Mouse (Mus musculus): Measurements from ENCODE around the gene Smo. TPM values are rescaled to one million over a fixed set of nuclear protein-coding genes. Genes with fewer than 3 reads are reported as not detected.

Smo gene
- total RNA-seq (2021): 10 to 100 TPM; 17.1 to 18.6 TPM
- long read RNA-seq, transcript Smo-201 (12 exons, 3,779 nt): major isoform, 17 of 34 reads
- long read RNA-seq, partial matches to known transcripts: 2 of 34 reads
- long read RNA-seq, other reads (novel, unspliced or antisense): 15 of 34 reads

DNA sequence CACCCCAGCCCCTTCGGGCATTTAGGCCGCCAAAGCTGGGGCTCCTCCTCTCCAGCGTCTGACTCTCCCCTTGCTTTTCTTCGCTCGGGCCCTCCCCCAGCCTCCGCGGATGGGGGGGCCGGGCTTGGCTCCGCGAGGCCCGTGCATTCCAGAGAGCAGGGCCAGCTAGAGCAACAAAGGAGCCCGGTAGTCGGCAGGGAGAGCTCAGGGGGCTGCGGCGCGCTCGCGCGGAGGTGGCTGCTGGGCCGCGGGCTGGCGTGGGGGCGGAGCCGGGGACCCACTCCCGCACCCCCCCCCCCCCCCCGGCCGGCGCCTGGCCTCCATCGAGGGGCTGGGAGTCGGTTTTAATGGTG lies at the start of gene Smo:
Gene Smo (plus strand): TSS at position 168 of the 353 bp plus-strand sequence.
- peak in 1 of 2 experiments; percentile 37 for DNase-seq (ENCODE audit: low spot score in 2 of 2)

DNA sequence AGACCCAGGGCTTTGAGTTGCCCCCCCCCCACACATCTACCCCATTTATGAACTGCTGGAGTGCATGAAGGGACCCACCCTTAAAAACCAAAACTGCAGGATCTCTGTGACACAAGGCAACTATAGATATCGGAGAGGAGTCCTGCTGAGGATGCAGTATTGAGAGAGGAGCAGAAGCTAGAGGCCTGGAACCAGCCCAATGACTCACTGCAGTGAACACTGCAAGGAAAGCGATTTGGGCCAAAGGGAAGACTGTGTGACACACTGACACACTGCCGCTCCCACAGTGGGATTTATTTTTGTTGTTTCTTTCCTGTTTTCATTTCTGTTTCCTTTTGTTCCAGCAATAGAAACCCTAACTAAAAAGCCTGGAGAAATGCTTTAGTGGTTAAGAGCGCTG lies 49.4 kb upstream of the Smo start:
- no peak for DNase-seq (ENCODE audit: low spot score in 2 of 2)

DNA sequence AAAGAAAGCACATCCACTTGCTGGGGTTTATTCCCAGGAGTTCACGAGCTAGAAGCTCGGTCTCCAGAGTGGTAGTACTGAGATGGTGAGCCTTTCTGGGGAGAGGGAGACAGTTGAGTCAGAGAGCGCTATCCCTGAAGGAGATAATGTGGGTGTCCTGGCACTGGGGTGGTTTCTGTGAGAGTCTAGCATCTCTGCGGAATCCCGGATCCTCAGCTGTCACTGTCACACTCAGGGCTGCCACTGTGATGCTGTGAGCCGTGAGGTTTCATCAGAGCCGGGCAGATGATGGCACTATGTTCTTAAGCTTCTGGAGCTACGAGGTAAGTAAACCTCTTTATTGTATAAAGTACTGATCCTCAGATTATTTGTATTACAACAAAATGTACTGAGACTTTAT lies 45.8 kb upstream of the Smo start:
- no peak for DNase-seq (ENCODE audit: low spot score in 2 of 2)

GRCm38 (mm10) chr6:29693953-29694352 lies 41.4 kb upstream of the Smo start, which contains the start of gene Tspan33:
Gene Tspan33 (plus strand): TSS chr6:29694222.
- peak; percentile 87 to 95 for DNase-seq (ENCODE audit: low spot score in 2 of 2)

- DNase-seq (ENCODE audit: low spot score in 2 of 2): no peak
Observed at GRCm38 (mm10) chr6:29694375-29695289, 40.7 kb upstream of the Smo start.

DNA sequence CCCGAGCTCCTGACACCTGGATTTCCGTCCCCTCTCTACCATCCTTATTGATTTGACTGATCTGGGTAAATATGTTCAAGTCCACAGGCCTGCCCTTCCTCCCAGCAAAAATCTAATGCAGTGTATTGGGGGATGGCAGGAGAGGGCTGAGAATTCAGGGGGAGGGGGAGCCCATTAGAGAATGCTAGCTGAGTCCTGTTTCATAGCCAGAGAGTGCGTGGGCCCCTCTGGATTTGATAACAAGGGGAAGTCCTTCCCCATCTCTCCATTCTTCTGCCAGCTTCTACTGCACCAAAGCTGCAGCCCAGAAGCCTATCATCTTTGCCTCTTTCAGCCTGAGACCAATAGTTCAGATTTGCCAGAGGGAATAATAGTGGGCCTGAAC lies 40.0 kb upstream of the Smo start:
- DNase-seq (ENCODE audit: low spot score in 2 of 2): peak; percentile 28 to 58

DNA sequence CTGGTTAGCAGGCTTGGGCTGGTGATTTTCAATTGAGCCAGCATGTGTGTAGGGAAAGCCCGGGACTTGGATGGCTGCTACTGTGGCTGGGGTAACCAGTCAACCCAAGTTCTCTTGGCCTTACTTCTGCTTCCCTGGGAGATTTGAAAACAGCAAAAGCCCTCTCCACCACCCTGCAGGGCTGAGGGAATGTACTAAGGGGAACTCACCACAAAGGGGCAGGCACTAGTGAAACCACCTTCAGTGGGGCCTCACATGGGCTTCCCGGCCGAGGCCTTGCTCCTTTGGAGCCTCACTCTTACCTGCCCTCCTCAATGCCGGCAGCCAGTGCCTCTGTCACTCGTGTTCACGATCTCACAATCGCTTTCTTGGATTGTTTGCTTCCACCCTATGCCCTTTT lies 39.3 kb upstream of the Smo start:
- DNase-seq (ENCODE audit: low spot score in 2 of 2): no peak

DNA sequence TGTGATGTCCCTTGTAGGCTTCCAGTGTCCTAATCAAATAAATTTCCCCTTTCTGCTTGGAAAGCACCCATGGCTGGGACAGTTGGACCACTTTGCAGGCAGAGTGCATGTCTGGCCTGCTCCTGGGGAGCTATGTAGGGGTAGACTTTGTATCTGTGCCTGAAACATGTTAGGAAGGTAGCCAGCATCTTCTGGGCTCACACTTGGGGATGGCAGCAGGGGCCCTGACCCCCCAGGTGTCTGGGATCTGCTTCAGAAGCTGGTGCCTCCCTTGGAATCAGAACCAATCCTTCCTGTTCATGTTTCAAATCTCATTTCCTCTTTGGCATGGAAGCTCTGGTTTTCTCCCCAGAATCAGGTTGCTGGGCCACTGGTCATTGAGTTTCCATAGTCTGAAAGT lies 38.2 kb upstream of the Smo start:
- no peak for DNase-seq (ENCODE audit: low spot score in 2 of 2)

DNA sequence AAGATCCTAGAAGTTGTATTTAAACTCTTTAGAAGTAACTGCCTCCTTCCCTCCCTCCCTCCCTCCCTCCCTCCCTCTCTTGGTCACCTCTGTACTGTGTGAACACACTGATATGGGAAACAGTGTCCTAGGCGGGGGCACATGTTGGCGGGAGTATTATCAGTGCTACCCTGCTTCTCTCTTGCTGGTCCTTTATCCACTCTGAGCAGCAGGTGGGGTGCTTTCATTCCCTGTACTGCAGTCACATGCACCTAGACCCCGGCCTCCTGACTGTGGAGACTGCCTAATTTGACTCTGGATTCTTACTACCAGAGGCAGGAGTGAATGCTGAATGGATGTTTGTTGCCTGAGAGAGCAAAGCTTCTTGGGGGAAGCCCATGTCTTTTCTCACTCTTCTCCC lies 37.8 kb upstream of the Smo start:
- no peak for DNase-seq (ENCODE audit: low spot score in 2 of 2)

- DNase-seq (ENCODE audit: low spot score in 2 of 2): no peak
Observed at GRCm38 (mm10) chr6:29699085-29699745, 36.1 kb upstream of the Smo start.

- no peak for DNase-seq (ENCODE audit: low spot score in 2 of 2)
Observed at GRCm38 (mm10) chr6:29701051-29701450, 34.3 kb upstream of the Smo start.

DNA sequence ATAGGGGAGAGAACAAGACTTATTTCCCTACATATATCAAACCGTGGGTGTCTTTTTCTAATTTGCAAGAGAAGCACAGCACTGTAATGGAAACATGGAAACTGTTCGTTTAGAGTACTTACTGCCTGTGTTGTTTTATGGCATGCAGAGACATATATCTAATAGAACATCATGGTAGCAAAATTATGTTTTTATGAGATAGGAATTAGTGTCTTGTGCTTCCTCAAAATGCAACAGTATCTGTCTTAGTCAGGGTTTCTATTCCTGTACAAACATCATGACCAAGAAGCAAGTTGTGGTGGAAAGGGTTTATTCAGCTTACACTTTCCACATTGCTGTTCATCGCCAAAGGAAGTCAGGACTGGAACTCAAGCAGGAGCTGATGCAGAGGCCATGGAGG lies 33.2 kb upstream of the Smo start:
- DNase-seq (ENCODE audit: low spot score in 2 of 2): no peak

DNA sequence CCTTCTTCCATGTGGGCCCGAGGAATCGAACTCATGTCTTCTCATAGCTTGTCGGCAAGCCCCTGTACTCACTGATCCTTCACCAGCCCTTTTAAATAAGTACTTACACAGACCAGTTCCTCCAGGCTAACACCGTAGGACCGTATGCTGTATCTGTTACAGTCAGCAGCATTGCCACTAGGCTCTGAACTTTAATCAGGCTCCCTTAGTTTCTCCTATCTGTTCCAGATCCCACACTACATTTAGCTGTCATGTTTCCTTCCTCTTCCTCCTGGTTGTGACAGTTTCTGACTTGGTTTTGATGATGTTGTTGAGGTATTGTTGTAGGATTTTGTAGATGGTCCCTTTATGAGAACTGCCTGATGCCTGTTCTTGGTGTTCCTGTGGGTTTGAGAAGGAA lies 31.2 kb upstream of the Smo start:
- DNase-seq (ENCODE audit: low spot score in 2 of 2): no peak

- DNase-seq (ENCODE audit: low spot score in 2 of 2): no peak
Observed at GRCm38 (mm10) chr6:29707902-29708301, 27.4 kb upstream of the Smo start.

GRCm38 (mm10) chr6:29711318-29711717 lies 24.0 kb upstream of the Smo start:
- DNase-seq (ENCODE audit: low spot score in 2 of 2): no peak

DNA sequence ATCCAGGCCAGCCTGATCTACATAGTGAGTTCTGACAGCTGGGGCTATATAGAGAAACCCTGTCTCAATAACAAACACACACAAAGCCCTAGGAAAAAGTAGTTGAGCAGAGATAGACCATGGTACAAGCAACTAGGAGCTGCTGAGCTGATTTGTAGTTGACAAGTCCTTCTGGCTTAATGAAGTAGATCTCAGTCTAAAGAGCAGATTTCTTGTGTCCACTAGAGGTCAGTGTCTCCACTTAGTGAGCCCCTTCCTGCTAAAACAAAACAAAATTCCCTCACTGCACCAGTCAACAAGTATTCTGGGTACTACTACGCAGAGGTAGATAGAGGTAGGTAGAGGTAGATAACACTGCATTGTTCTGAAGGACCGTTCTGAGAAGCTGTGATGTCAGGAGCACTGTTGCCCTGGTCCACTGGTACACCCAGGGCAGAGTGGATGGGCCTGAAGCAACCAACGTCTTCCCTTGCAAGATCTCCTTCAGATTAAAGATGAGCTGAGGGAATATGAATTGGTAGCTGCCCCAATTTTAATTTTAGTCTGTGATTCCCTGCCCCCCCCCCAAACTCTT lies 23.2 kb upstream of the Smo start:
- DNase-seq (ENCODE audit: low spot score in 2 of 2): peak in 1 of 2 experiments; percentile 78

DNA sequence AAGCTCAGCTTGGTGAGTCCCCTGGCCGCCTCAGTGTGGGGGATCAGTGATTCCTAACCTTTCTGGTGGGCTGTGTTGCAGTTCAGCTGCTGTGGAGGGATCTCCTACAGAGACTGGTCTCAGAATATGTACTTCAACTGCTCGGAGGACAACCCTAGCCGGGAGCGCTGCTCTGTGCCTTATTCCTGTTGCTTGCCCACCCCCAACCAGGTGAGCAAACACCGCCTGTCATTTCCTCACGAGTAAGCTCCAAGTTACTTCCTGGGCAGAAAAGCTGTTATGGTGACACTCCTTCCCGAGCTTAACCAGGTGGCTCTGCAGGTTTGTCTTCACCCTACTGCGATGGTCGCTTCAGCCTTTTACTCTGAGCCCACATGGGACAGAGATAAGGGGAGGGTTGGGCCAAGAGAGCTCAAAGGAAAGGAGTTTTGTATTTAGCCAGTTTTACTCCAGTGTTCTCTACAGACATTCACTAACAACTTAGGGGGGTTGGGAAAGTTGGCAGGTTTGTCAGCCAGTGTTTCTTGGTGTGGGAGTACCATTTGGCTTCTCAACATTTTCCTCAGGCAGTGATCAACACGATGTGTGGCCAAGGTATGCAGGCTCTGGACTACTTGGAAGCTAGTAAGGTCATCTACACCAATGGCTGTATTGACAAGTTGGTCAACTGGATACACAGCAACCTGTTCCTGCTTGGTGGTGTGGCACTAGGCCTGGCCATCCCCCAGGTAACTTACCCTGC lies 18.5 kb upstream of the Smo start:
- DNase-seq (ENCODE audit: low spot score in 2 of 2): peak; percentile 50 to 72

GRCm38 (mm10) chr6:29717541-29717940 lies 17.8 kb upstream of the Smo start:
- peak; percentile 16 to 48 for DNase-seq (ENCODE audit: low spot score in 2 of 2)

- DNase-seq (ENCODE audit: low spot score in 2 of 2): peak; percentile 57 to 73
Observed at GRCm38 (mm10) chr6:29717952-29718521, 17.3 kb upstream of the Smo start.

DNA sequence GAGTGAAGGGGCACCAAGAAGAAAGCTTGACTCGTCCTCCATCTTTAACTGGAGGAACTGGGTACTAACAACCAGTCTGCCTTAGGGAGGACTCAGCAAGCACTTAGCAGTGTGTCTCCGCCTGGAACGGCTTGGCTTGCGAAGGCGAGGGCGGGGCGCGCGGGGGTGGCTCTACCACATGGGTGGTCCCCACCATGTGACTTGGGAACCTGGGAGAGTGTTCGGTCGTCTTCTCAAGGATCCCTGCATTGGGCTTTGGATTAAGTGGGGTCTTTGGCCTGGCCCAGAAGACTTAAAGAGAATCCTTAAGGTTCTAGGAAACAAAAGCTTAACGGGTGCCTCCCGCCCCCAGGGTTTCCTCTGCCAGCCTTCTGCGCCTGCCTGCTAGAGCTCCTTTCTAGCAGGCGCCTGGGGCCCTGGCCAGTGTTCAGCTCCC lies 16.4 kb upstream of the Smo start:
- DNase-seq (ENCODE audit: low spot score in 2 of 2): peak; percentile 67 to 77

- DNase-seq (ENCODE audit: low spot score in 2 of 2): no peak
Observed at GRCm38 (mm10) chr6:29721890-29722289, 13.4 kb upstream of the Smo start.

All from layer of hippocampus, adult 18-20 months (tissue).